Mouse (Mus musculus) limb, embryonic 14.5 days (tissue): Measurements from ENCODE around the gene Radil. TPM values are rescaled to one million over a fixed set of nuclear protein-coding genes. Genes with fewer than 3 reads are reported as not detected.

Experiments used
- ATAC-seq: fragments of 200-750 bp; cut with Nextera tagmentation; 2 replicates; pipeline ENCODE4 v1.8.0; 2017; ENCODE audit warnings: low read depth, moderate number of reproducible peaks, moderate TSS enrichment; ENCODE audit not compliant: low FRiP score
- DNase-seq: peaks from one replicate; pipeline ENCODE4 v3.0.0-alpha.2; 2015; ENCODE audit warnings: low spot score
- H3K27ac ChIP-seq: fragments of 300-500 bp; sonication (generic); replicated peaks from 2 replicates; pipeline ENCODE4 v1.5.1; 2014; ENCODE audit warnings: low read depth, mild to moderate bottlenecking, low read length, moderate library complexity, mixed read lengths
- H3K27me3 ChIP-seq: fragments of 300-500 bp; sonication (generic); 2 replicates; pipeline ENCODE4 v1.6.1; 2014; ENCODE audit warnings: low read length, mixed read lengths; ENCODE audit not compliant: control insufficient read depth, insufficient read depth
- H3K36me3 ChIP-seq: fragments of 300-500 bp; sonication (generic); 2 replicates; pipeline ENCODE4 v1.6.1; 2014; ENCODE audit warnings: mild to moderate bottlenecking, low read length, moderate library complexity, mixed read lengths; ENCODE audit not compliant: control insufficient read depth, insufficient read depth
- H3K4me1 ChIP-seq: fragments of 300-500 bp; sonication (generic); 2 replicates; pipeline ENCODE4 v1.6.1; 2014; ENCODE audit warnings: antibody characterized with exemption, low read length, mixed read lengths; ENCODE audit not compliant: control insufficient read depth, insufficient read depth
- H3K4me2 ChIP-seq: fragments of 300-500 bp; sonication (generic); replicated peaks from 2 replicates; pipeline ENCODE4 v1.6.1; 2014; ENCODE audit warnings: low read depth, mild to moderate bottlenecking, low read length, moderate library complexity; ENCODE audit not compliant: severe bottlenecking
- H3K4me3 ChIP-seq: fragments of 300-500 bp; sonication (generic); replicated peaks from 2 replicates; pipeline ENCODE4 v1.5.1; 2014; ENCODE audit warnings: low read length
- H3K9ac ChIP-seq: fragments of 300-500 bp; sonication (generic); 2 replicates; pipeline ENCODE4 v1.6.1; 2014; ENCODE audit warnings: mild to moderate bottlenecking, low read depth, low read length, moderate library complexity; ENCODE audit not compliant: severe bottlenecking
- H3K9me3 ChIP-seq: fragments of 300-500 bp; sonication (generic); 2 replicates; pipeline ENCODE4 v1.6.1; 2016; ENCODE audit warnings: low read length; ENCODE audit not compliant: control insufficient read depth
- POLR2A ChIP-seq: fragments of 200-500 bp; IDR thresholded peaks from 2 replicates; pipeline ENCODE4 v1.8.0; 2012; ENCODE audit warnings: inconsistent platforms, mild to moderate bottlenecking, moderate library complexity, borderline replicate concordance; ENCODE audit not compliant: insufficient read depth, insufficient read length; ENCODE audit errors: extremely low read depth
- WGBS: fragments of 180-500 bp; shearing (Covaris S2); extraction: QIAGEN DNeasy Blood & Tissue Kit; methylation state at CpG from one replicate; pipeline ENCODE4 v1.1.7; 2014; 5-methylcytosine and 5-hydroxymethylcytosine counted together
- polyA plus RNA-seq, 2 experiments: library from polyadenylated mRNA; depleted of rRNA in 1 of 2; stranded (reverse) in 1 of 2; unstranded in 1 of 2; fragments of >200 nt; fragmentation: Nextera tagmentation in 1 of 2; extraction: Ambion mirVana in 1 of 2; gene quantifications; 2 replicates each; pipeline versions ENCODE4 v1.2.1 to v1.2.3; 2012 to 2014

Radil gene
- polyA plus RNA-seq, 2 experiments = 5.7 to 7.4 TPM

DNA sequence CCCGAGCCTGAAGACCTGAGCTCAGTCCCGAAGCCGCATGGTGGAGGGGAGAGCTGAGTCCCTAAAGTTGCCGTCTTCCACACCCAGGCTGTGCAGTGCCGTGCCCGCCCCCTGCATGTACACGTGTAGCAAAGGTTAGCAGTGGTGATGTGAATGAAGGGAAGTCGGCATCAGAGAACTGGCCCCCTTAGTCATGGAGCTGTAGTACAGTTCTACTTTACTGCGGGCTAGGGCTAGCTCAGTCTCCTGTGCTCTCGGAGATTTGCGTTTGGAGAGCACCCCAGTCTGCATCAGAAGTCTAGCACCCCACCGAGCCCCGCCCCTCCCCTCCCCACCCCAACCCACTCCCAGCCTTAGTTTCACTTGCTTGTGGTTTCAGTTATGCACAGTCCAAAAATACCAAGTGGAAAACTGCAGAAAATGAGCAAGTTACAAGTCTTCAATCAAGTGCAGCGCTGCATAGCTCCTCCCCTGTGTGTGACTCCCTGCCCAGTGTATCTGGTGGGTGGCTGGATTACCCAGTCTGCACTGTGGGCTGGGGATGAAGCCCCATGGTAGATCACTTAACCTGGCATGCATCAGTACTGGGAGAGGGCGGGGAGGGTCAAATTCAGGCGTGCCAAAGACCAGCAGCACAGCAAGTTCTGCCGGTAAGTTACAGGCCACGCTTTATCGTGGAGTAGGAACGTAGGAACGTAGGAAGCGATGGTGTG, 109.4 kb downstream of the Radil start:
- peaks cover 43% of the 10 kb centered on the region for H3K4me1 ChIP-seq
- peak overlapping the region; percentile 86 for H3K27ac ChIP-seq

GRCm38 (mm10) chr5:142440451-142441147, 110.3 kb downstream of the Radil start:
- peaks cover 39% of the 10 kb centered on the region for H3K4me1 ChIP-seq
- no peaks in the 10 kb centered on the region for H3K27me3 ChIP-seq
- no peaks in the 10 kb centered on the region for H3K9me3 ChIP-seq
- under 1% methylated on average over 17 of the region's 19 CpGs for WGBS
- peaks cover 23% of the 10 kb centered on the region for H3K36me3 ChIP-seq
- peak overlapping the region; percentile 44 for H3K9ac ChIP-seq
- peak overlapping the region; percentile 73 for H3K4me2 ChIP-seq
- TF ChIP-seq POLR2A = 0 out of 2 replicates have a peak, but pooled peaks have one; percentile 12
- peak; percentile 93 for DNase-seq
- peak overlapping the region; percentile 86 for H3K27ac ChIP-seq
- ATAC-seq = peak; percentile 92
- peak overlapping the region; percentile 32 for H3K4me3 ChIP-seq

More for the DNA sequence above, 109.4 kb downstream of the Radil start:
- H3K9ac ChIP-seq = peak overlapping the region; percentile 44
- TF ChIP-seq POLR2A = no peak
- no peak overlapping the region for H3K4me3 ChIP-seq
- WGBS = 63% methylated on average over 22 of the region's 22 CpGs
- DNase-seq (no peak), ATAC-seq (no peak)
- peaks cover 14% of the 10 kb centered on the region for H3K36me3 ChIP-seq
- no peaks in the 10 kb centered on the region for H3K27me3 ChIP-seq
- H3K9me3 ChIP-seq = no peaks in the 10 kb centered on the region
- peak overlapping the region; percentile 73 for H3K4me2 ChIP-seq

DNA sequence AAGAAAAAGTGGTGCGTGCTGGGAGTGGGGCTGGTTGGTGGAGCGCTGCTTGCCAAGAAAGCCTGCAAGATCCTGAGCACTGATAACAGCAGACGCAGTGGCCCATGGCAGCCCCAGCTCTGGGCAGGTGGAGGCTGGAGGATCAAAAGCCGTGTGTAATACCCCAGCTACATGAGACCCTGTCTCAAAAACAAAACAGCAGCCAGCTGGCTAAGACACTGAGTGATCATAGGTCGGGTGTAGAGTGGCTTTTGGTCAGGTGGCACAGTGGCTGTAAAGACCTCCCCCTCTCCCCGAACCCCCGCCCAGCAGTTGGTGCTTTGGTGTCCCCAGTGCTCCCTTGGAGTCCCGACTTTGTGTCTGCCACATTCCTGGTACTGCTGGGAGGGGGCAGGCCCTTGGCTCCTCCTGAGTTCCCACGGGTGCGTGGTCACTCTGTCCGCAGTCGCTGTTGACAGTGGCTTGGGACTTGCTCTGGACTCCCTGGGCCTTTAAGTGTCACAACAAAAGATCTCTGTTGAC, 110.9 kb downstream of the Radil start:
- no peaks in the 10 kb centered on the region for H3K9me3 ChIP-seq
- peak overlapping the region; percentile 32 for H3K4me3 ChIP-seq
- peaks cover 29% of the 10 kb centered on the region for H3K36me3 ChIP-seq
- 5% methylated on average over 12 of the region's 12 CpGs for WGBS
- H3K4me2 ChIP-seq = peak overlapping the region; percentile 73
- H3K27ac ChIP-seq = peak overlapping the region; percentile 79
- H3K27me3 ChIP-seq = no peaks in the 10 kb centered on the region
- peak; percentile 38 for ATAC-seq
- DNase-seq = peak; percentile 29
- peaks cover 33% of the 10 kb centered on the region for H3K4me1 ChIP-seq
- H3K9ac ChIP-seq = peak overlapping the region; percentile 44
- TF ChIP-seq POLR2A = no peak

GRCm38 (mm10) chr5:142438380-142438938, 112.4 kb downstream of the Radil start:
- Histone ChIP-seq H3K4me1 (peaks cover 29% of the 10 kb centered on the region), H3K36me3 (peaks cover 30% of the 10 kb centered on the region), H3K4me3 (no peak overlapping the region), H3K27ac (no peak overlapping the region), H3K9me3 (no peaks in the 10 kb centered on the region), H3K4me2 (no peak overlapping the region), H3K9ac (no peak overlapping the region), H3K27me3 (no peaks in the 10 kb centered on the region)
- ATAC-seq (no peak), DNase-seq (no peak)
- WGBS = 92% methylated on average over 16 of the region's 16 CpGs
- no peak for TF ChIP-seq POLR2A

DNA sequence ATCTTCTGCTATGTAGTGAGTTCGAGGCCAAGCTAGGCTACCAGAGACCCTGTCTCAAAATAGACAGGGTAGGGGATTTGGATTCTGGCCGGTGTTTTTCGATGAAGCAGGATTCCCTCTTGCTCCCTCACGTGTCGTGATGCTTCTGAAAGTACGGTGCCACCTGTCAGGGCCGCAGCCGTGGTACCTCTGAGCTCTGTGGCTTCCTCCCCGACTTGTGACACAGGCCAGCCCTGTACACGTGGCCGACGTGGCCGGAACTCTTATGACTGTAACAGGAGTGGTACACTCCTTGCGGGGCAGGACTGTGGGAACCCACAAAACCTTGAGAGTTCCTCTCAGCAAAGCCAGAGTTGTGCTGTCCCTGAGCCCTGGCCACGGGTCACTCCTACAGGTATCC, 115.2 kb downstream of the Radil start:
- Histone ChIP-seq H3K27me3 (no peaks in the 10 kb centered on the region), H3K36me3 (peaks cover 34% of the 10 kb centered on the region), H3K4me1 (peaks cover 13% of the 10 kb centered on the region), H3K4me3 (no peak overlapping the region), H3K9me3 (no peaks in the 10 kb centered on the region), H3K9ac (no peak overlapping the region), H3K4me2 (no peak overlapping the region), H3K27ac (no peak overlapping the region)
- TF ChIP-seq POLR2A = no peak
- 97% methylated on average over 15 of the region's 15 CpGs for WGBS
- ATAC-seq (no peak), DNase-seq (no peak)

Other genes with a start within 250 kb of the Radil start
- 18.6 and 22.1 TPM in 2 replicates for gene Foxk1, start 149.6 kb downstream of the Radil start, polyA plus RNA-seq (2012; rRNA removed)
- 6.0 and 6.7 TPM in 2 replicates for gene Foxk1, start 149.6 kb downstream of the Radil start, polyA plus RNA-seq (2014; fragmentation: Nextera tagmentation; extraction: Ambion mirVana)
- gene Ap5z1, start 87.2 kb downstream of the Radil start, polyA plus RNA-seq (2012; rRNA removed) = 23.2 and 28.5 TPM in 2 replicates
- gene Ap5z1, start 87.2 kb downstream of the Radil start, polyA plus RNA-seq (2014; fragmentation: Nextera tagmentation; extraction: Ambion mirVana) = 8.8 and 9.6 TPM in 2 replicates
- 0.18 and 0.29 TPM in 2 replicates for gene Papolb, start 21.0 kb downstream of the Radil start, polyA plus RNA-seq (2012; rRNA removed)
- 0.18 TPM in 2 replicates for gene Papolb, start 21.0 kb downstream of the Radil start, polyA plus RNA-seq (2014; fragmentation: Nextera tagmentation; extraction: Ambion mirVana)
- gene Mmd2, start 57.7 kb upstream of the Radil start, polyA plus RNA-seq (2012; rRNA removed) = 1.1 and 1.2 TPM in 2 replicates
- gene Mmd2, start 57.7 kb upstream of the Radil start, polyA plus RNA-seq (2014; fragmentation: Nextera tagmentation; extraction: Ambion mirVana) = 1.5 and 2.0 TPM in 2 replicates
- 37.4 and 45.9 TPM in 2 replicates for gene Wipi2, start 76.6 kb upstream of the Radil start, polyA plus RNA-seq (2012; rRNA removed)
- 50.4 and 52.9 TPM in 2 replicates for gene Wipi2, start 76.6 kb upstream of the Radil start, polyA plus RNA-seq (2014; fragmentation: Nextera tagmentation; extraction: Ambion mirVana)
- 8.0 and 11.6 TPM in 2 replicates for gene Slc29a4, start 141.4 kb upstream of the Radil start, polyA plus RNA-seq (2012; rRNA removed)
- gene Slc29a4, start 141.4 kb upstream of the Radil start, polyA plus RNA-seq (2014; fragmentation: Nextera tagmentation; extraction: Ambion mirVana) = 5.8 and 7.6 TPM in 2 replicates